Mouse (Mus musculus) hindbrain, embryonic 11.5 days (tissue): ENCODE results near the gene Fgfr2. TPM values are rescaled to one million over a fixed set of nuclear protein-coding genes. Genes with fewer than 3 reads are reported as not detected.

Source experiments
- ATAC-seq: fragments of 200-750 bp; cut with Nextera tagmentation; 2 replicates; pipeline ENCODE4 v1.8.0; 2017; ENCODE audit warnings: mild to moderate bottlenecking, moderate TSS enrichment, moderate library complexity; ENCODE audit not compliant: low FRiP score
- DNase-seq: peaks from one replicate; pipeline ENCODE4 v3.0.0-alpha.2; 2015; ENCODE audit warnings: low spot score
- H3K27ac ChIP-seq: fragments of 300-500 bp; sonication (generic); 2 replicates; pipeline ENCODE4 v1.5.1; 2014; ENCODE audit warnings: mild to moderate bottlenecking, low read depth, low read length
- H3K27me3 ChIP-seq: fragments of 300-500 bp; sonication (generic); 2 replicates; pipeline ENCODE4 v1.6.1; 2014; ENCODE audit warnings: mild to moderate bottlenecking, low read length, moderate library complexity, mixed read lengths; ENCODE audit not compliant: control insufficient read depth, insufficient read depth
- H3K36me3 ChIP-seq: fragments of 300-500 bp; sonication (generic); 2 replicates; pipeline ENCODE4 v1.6.1; 2014; ENCODE audit warnings: mild to moderate bottlenecking, low read length, moderate library complexity, mixed read lengths; ENCODE audit not compliant: control insufficient read depth, insufficient read depth
- H3K4me1 ChIP-seq: fragments of 300-500 bp; sonication (generic); replicated peaks from 2 replicates; pipeline ENCODE4 v1.6.1; 2014; ENCODE audit warnings: low read length, mixed read lengths; ENCODE audit not compliant: control insufficient read depth, insufficient read depth
- H3K4me2 ChIP-seq: fragments of 300-500 bp; sonication (generic); replicated peaks from 2 replicates; pipeline ENCODE4 v1.6.1; 2014; ENCODE audit warnings: mild to moderate bottlenecking, low read depth, low read length
- H3K4me3 ChIP-seq: fragments of 300-500 bp; sonication (generic); 2 replicates; pipeline ENCODE4 v1.5.1; 2014; ENCODE audit warnings: low read depth, low read length
- H3K9ac ChIP-seq: fragments of 300-500 bp; sonication (generic); 2 replicates; pipeline ENCODE4 v1.6.1; 2014; ENCODE audit warnings: low read depth, low read length
- H3K9me3 ChIP-seq: fragments of 300-500 bp; sonication (generic); 2 replicates; pipeline ENCODE4 v1.6.1; 2016; ENCODE audit warnings: low read length; ENCODE audit not compliant: control insufficient read depth
- WGBS: fragments of 180-500 bp; shearing (Covaris S2); extraction: QIAGEN DNeasy Blood & Tissue Kit; methylation state at CpG from one replicate; pipeline ENCODE4 v1.1.7; 2014; 5-methylcytosine and 5-hydroxymethylcytosine counted together
- polyA plus RNA-seq: library from polyadenylated mRNA; unstranded; fragments of >200 nt; fragmentation: Nextera tagmentation; extraction: Ambion mirVana; gene quantifications from 2 replicates; pipeline ENCODE4 v1.2.1, GENCODE M21; 2014

Gene Fgfr2
- polyA plus RNA-seq, 1 experiment from 2014 or later, result 71.3 TPM

GRCm38 (mm10) chr7:130233777-130234176 is 2889.4 kb downstream of the Fgfr2 start:
- Histone ChIP-seq H3K4me1 (peaks cover 6% of the 10 kb centered on the region), H3K4me3 (no peak overlapping the region), H3K4me2 (no peak overlapping the region), H3K27me3 (no peaks in the 10 kb centered on the region), H3K9me3 (no peaks in the 10 kb centered on the region), H3K27ac (no peak overlapping the region), H3K9ac (no peak overlapping the region), H3K36me3 (no peaks in the 10 kb centered on the region)
- 53% methylated on average over 7 of the region's 7 CpGs for WGBS
- DNase-seq (no peak), ATAC-seq (no peak)

- no peak overlapping the region for H3K27ac ChIP-seq
- WGBS, result 95% methylated on average over 4 of the region's 4 CpGs
- H3K9ac ChIP-seq, result no peak overlapping the region
- DNase-seq (no peak), ATAC-seq (no peak)
- H3K4me2 ChIP-seq, result no peak overlapping the region
- no peaks in the 10 kb centered on the region for H3K9me3 ChIP-seq
- H3K36me3 ChIP-seq, result 0 out of 2 replicates have a peak, but pooled peaks cover 4% of the 10 kb centered on the region
- peaks cover 3% of the 10 kb centered on the region; the same call in 1 of the 2 replicates for H3K4me1 ChIP-seq
- H3K27me3 ChIP-seq, result no peaks in the 10 kb centered on the region
- no peak overlapping the region for H3K4me3 ChIP-seq
Measured at GRCm38 (mm10) chr7:130230034-130230433, 2893.1 kb downstream of the Fgfr2 start.

GRCm38 (mm10) chr7:130225227-130225626 is 2897.9 kb downstream of the Fgfr2 start:
- Histone ChIP-seq H3K4me1 (no peaks in the 10 kb centered on the region), H3K4me3 (no peak overlapping the region)

GRCm38 (mm10) chr7:130222633-130223354 is 2900.4 kb downstream of the Fgfr2 start:
- H3K36me3 ChIP-seq, result 0 out of 2 replicates have a peak, but pooled peaks cover 4% of the 10 kb centered on the region
- no peak for ATAC-seq
- H3K9ac ChIP-seq, result no peak overlapping the region
- no peak overlapping the region for H3K4me3 ChIP-seq
- H3K27me3 ChIP-seq, result no peaks in the 10 kb centered on the region
- H3K27ac ChIP-seq, result no peak overlapping the region
- no peak overlapping the region for H3K4me2 ChIP-seq
- 83% methylated on average over 8 of the region's 8 CpGs for WGBS
- H3K9me3 ChIP-seq, result no peaks in the 10 kb centered on the region
- DNase-seq, result no peak
- no peaks in the 10 kb centered on the region for H3K4me1 ChIP-seq

More at GRCm38 (mm10) chr7:130225227-130225626, 2897.9 kb downstream of the Fgfr2 start:
- Histone ChIP-seq H3K9ac (no peak overlapping the region), H3K4me2 (no peak overlapping the region), H3K27me3 (no peaks in the 10 kb centered on the region), H3K27ac (no peak overlapping the region), H3K36me3 (0 out of 2 replicates have a peak, but pooled peaks cover 4% of the 10 kb centered on the region), H3K9me3 (no peaks in the 10 kb centered on the region)
- ATAC-seq (no peak), DNase-seq (no peak)
- WGBS, result 79% methylated on average over 3 of the region's 3 CpGs

- H3K27ac ChIP-seq, result no peak overlapping the region
- no peak overlapping the region for H3K9ac ChIP-seq
- 85% methylated on average over 17 of the region's 17 CpGs for WGBS
- H3K4me2 ChIP-seq, result no peak overlapping the region
- no peak overlapping the region for H3K4me3 ChIP-seq
- no peaks in the 10 kb centered on the region for H3K9me3 ChIP-seq
- H3K4me1 ChIP-seq, result no peaks in the 10 kb centered on the region
- ATAC-seq, result no peak
- no peak for DNase-seq
- 0 out of 2 replicates have a peak, but pooled peaks cover 2% of the 10 kb centered on the region for H3K36me3 ChIP-seq
- H3K27me3 ChIP-seq, result no peaks in the 10 kb centered on the region
Measured at GRCm38 (mm10) chr7:130221661-130222387, 2901.3 kb downstream of the Fgfr2 start.

GRCm38 (mm10) chr7:130220627-130221026 is 2902.5 kb downstream of the Fgfr2 start:
- Histone ChIP-seq H3K4me3 (no peak overlapping the region), H3K27ac (no peak overlapping the region), H3K36me3 (no peaks in the 10 kb centered on the region), H3K4me1 (no peaks in the 10 kb centered on the region), H3K4me2 (no peak overlapping the region), H3K9me3 (no peaks in the 10 kb centered on the region), H3K27me3 (no peaks in the 10 kb centered on the region), H3K9ac (no peak overlapping the region)
- DNase-seq, result no peak
- 88% methylated on average over 4 of the region's 4 CpGs for WGBS
- ATAC-seq, result no peak

GRCm38 (mm10) chr7:130219844-130220243 is 2903.3 kb downstream of the Fgfr2 start:
- no peak overlapping the region for H3K4me2 ChIP-seq
- H3K4me1 ChIP-seq, result no peaks in the 10 kb centered on the region
- no peak overlapping the region for H3K9ac ChIP-seq
- H3K9me3 ChIP-seq, result no peaks in the 10 kb centered on the region
- 87% methylated on average over 4 of the region's 4 CpGs for WGBS
- no peaks in the 10 kb centered on the region for H3K27me3 ChIP-seq
- no peak overlapping the region for H3K4me3 ChIP-seq
- H3K36me3 ChIP-seq, result no peaks in the 10 kb centered on the region
- no peak for DNase-seq
- ATAC-seq, result no peak
- no peak overlapping the region for H3K27ac ChIP-seq

GRCm38 (mm10) chr7:130216272-130216671 is 2906.9 kb downstream of the Fgfr2 start:
- Histone ChIP-seq H3K4me3 (no peak overlapping the region), H3K4me2 (no peak overlapping the region), H3K9ac (no peak overlapping the region), H3K27ac (no peak overlapping the region), H3K36me3 (no peaks in the 10 kb centered on the region), H3K27me3 (no peaks in the 10 kb centered on the region), H3K9me3 (no peaks in the 10 kb centered on the region), H3K4me1 (no peaks in the 10 kb centered on the region)
- DNase-seq, result no peak
- 46% methylated on average over 4 of the region's 4 CpGs for WGBS
- no peak for ATAC-seq
